Mouse (Mus musculus) erythroblast, adult 5-6 weeks (primary cell): ENCODE results near the gene Mrpl39. TPM values are rescaled to one million over a fixed set of nuclear protein-coding genes. Genes with fewer than 3 reads are reported as not detected.
A peak's percentile ranks its signal among the peaks of the same experiment; 100 is the strongest.

Experiments used
- ATAC-seq: replicated peaks from 2 replicates; pipeline ENCODE4 v1.8.0; 2016; ENCODE audit warnings: moderate number of reproducible peaks, mild to moderate bottlenecking, moderate TSS enrichment, inconsistent platforms; ENCODE audit not compliant: poor library complexity, low FRiP score, severe bottlenecking
- total RNA-seq, 2 experiments: library from RNA; stranded (forward) in 1 of 2; stranded (reverse) in 1 of 2; fragments of 150-400 nt in 1 of 2; fragments of 200-764, 138-1000 nt in 1 of 2; gene quantifications; 2 replicates each; pipeline versions ENCODE4 v1.2.3 to v1.2.4; 2015 to 2017; ENCODE audit warnings: low replicate concordance in 2 of 2

The Mrpl39 gene
- total RNA-seq, 2 experiments from 2014 or later = 7.4 to 9.0 TPM

DNA sequence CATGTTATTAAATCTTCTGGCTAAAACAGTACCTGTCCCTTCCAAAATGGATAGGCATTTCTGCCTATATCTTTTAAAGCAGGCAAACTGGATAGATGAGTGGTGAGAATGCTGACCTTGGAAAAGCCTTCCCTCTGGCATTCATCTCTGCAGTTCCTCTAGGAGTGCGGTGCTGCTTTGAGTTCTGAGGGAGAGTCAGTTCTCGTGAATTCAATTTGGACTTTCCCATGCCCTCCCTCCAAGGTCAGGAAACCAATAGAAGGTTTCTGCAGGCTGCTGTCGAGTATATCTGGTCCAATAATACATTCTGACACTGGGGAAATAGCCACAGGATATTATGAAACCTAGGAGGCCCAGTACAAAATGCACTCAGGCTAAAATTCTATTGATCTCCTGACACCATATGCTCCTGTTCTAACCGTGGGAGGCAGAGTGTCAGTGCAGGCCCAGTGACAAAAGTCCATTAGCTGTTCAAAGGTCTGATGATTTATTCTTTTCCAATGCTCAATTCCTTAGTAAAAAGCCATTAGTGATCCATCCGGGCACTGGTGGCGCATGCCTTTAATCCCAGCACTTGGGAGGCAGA is 10.3 kb upstream of the Mrpl39 start:
- no peak for ATAC-seq

GRCm38 (mm10) chr16:84744703-84745490 is 9.4 kb upstream of the Mrpl39 start:
- ATAC-seq = no peak

- no peak for ATAC-seq
These were observed 1.8 kb upstream of the Mrpl39 start for GRCm38 (mm10) chr16:84737358-84737757.

DNA sequence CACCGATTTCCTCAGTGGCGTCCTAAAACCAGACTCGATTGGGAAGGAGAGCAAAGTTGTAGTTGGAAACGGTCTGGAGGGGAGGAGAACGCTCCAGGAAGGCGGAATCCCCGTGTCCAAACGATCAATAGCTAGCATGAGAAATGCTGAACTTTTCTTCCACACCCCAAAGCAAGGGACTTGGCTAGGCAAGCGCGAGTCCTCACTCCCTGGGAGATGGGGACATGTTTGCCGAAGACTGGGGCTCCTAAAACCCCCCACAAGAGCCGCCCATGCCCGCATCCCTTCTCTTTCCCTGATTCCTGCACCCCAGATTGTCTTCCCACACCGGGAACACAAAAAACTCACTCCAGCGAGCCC is 756 bp downstream of the Mrpl39 start:
- ATAC-seq = peak; percentile 51

- ATAC-seq = no peak
These were observed 14.9 kb downstream of the Mrpl39 start for GRCm38 (mm10) chr16:84720670-84721069.

DNA sequence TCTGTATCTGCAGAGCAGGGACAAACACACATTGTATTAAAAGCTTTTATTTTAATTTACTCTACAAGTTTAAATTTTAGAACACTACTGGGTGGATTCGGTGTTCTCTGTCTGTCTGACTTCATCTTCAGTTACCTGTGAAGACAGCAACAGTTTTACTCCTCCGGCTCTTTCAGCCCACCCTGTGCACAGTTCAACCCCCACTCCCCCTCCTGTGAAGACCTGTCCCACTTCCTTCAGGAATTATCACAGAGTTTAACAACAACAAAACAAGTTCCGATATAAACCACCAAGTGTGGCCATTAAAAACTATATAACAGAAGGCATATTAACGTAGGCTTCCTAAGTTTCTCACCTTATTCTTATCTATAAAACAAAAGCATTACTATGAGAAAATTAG is 17.3 kb downstream of the Mrpl39 start:
- no peak for ATAC-seq

DNA sequence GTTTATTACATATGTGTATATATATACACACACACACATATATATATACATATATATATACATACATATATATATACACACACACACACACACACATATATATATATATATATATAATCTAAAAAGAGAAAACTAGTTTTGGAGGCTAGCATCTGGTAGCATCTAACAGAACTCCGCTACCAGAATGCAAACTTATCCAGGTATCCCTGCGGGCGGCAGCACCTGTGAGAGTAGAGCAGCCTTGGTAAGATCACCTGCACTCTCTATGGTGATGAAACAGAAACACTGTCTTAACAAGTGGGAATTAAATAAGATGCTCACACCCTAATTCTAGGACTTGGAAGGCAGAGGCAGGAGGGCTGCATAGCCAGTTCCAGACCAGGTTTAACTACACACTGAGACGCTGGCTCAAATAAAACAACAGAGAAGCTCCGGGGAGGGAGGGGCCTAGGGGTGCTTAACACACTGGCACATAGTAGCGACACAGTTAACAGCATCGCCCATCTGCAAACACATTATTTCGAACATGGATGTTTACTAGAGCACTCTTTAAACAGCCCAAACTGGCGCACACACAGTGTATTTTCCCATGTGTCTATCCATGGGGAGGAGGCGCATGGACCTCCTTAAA is 17.8 kb downstream of the Mrpl39 start:
- ATAC-seq = no peak

DNA sequence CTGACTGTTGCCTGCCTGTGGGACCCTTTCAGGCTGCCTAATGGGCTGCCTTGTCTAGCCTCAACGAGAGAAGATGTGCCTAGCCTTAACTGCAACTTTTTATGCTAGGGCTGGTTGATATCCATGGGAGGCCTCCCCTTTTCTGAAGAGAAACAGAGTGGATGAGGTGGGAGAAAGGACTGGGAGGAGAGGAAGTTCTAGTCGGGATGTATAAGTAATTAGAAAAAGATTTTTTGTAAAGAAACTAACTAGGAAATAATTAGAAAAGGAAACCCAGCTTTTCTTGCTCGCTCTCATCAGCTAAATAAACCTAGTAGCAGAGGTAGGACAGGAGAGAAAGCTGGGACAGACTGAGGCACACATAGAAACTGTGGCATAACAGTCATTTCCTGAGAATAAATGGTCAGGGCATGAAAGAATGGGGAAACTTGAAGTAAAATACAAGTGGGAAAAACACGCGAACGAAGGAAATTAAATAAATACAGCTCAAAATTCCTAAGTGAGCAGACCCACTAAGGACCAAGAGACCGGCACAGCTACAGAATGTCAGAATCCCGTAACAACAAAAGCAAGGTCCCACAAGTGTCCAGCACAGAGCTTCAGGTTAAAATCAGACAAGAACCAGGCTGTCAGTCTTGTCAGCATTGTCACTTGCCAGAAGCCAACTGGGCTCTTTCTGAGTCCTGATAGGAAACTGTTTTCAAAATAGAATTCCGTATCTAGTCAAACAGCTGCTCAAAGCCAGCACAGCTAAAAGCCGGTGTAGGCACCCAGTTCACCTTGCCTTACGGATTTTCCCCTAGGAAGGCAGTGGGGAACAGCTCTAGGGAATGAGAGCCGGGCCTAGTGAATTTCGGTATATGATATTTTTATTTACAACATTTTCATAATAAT is 18.6 kb downstream of the Mrpl39 start:
- ATAC-seq = no peak

GRCm38 (mm10) chr16:84716197-84716596 is 19.3 kb downstream of the Mrpl39 start:
- no peak for ATAC-seq

DNA sequence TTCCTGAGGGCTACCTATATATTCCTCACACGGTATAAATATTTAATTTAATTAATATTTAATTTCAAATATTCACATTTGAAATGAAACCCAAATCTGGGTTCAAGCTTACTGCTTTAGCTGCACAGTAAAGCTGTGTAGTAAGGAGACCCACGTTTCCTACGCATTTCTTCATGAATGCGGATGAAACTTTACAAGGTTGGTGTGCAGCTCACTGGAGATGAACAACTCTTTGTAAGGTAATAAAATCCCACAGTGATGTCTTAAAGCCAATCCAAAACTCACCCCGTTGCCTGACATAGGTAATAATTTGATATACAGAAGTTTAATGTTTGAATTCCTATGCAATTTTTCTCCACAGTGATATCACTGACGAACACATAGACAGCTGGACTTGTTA is 20.6 kb downstream of the Mrpl39 start:
- ATAC-seq = no peak

DNA sequence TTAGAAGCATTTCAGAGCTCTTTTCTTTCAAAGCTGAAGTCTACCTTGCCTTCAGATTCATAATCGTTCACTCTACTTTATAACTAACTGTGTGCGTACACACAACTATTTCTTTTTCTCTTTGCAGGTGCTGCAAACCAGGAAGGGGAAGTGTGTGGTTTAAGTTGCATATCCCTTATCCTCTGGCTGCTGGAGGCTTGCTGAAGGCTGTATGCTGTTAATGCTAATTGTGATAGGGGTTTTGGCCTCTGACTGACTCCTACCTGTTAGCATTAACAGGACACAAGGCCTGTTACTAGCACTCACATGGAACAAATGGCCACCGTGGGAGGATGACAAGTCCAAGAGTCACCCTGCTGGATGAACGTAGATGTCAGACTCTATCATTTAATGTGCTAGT is 21.6 kb downstream of the Mrpl39 start:
- ATAC-seq = no peak

GRCm38 (mm10) chr16:84713156-84713555 is 22.4 kb downstream of the Mrpl39 start:
- no peak for ATAC-seq

DNA sequence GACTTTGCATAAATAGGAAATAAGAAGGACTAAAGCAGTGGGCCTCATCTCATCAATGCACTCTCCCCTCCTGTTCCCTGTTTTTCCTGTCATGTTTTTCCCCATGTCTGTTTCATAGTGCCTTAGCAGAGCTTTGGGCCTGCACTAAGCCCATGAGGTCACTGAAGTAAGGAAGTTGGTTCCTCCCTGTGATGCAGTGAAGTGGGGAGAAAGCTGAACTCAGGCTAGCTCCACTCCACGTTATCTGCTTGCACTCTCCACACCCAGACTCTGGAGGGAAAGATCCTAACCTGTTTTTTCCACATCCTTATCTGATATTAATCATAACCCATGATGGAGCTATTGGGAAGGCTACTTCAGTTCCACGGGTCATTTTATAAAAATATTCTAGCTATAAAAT is 26.9 kb downstream of the Mrpl39 start:
- ATAC-seq = no peak

DNA sequence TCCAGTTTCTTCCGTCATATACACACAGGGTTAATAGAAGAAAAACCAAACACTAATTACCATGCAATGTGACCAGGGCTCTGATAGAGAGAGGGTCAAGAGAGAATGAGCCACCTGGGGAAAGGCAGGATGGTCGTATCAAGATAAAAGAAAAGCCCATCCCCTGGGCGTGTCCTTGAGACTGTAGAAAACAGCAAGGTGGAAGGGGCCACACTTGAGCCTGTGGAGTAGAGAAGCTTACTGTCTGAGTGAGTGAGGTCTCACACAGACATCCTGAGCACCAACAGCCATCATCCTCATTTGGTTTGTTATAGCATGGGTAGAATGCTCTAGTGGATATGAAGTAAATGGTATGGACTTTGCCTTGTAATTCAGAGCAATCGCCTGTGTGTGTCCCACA is 27.7 kb downstream of the Mrpl39 start:
- no peak for ATAC-seq

GRCm38 (mm10) chr16:84706571-84706970 is 29.0 kb downstream of the Mrpl39 start:
- ATAC-seq = no peak

DNA sequence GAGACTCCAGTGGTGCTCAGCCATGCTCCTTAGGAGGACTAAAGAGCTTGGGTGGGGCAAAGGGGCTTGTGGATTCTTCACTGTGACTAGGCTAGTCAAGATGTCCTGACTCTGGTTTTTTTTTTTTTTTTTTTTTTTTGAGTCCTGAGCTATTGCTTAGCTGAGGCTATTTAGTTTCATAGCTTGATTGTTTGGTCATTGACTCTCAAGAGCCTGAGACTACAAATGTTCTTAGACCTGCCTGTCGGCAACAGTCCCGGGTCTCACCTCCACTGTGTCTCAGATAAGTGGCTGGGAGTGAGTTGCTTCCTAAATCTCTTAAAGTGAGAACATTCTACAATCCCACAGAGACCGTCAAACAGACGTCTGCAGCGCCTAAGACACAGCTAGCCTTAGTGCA is 30.0 kb downstream of the Mrpl39 start:
- ATAC-seq = no peak

- ATAC-seq = no peak
These were observed 30.8 kb downstream of the Mrpl39 start for GRCm38 (mm10) chr16:84704661-84705240.

GRCm38 (mm10) chr16:84703769-84704660 is 31.5 kb downstream of the Mrpl39 start:
- no peak for ATAC-seq
